Mouse (Mus musculus) testis, adult 2 months (tissue): ENCODE measurements around the gene Gm16253.

Source experiments
- CTCF ChIP-seq: fragments of 200-500 bp; IDR thresholded peaks from 2 replicates; pipeline ENCODE4 v1.5.1; 2012; ENCODE audit warnings: low read depth, mild to moderate bottlenecking, inconsistent platforms, low read length, moderate library complexity; ENCODE audit not compliant: control insufficient read depth, insufficient read depth, insufficient replicate concordance
- POLR2A ChIP-seq: fragments of 200-500 bp; IDR thresholded peaks from 2 replicates; pipeline ENCODE4 v1.6.1; 2012; ENCODE audit warnings: low read depth, mild to moderate bottlenecking, inconsistent platforms, low read length, moderate library complexity; ENCODE audit not compliant: control insufficient read depth

DNA sequence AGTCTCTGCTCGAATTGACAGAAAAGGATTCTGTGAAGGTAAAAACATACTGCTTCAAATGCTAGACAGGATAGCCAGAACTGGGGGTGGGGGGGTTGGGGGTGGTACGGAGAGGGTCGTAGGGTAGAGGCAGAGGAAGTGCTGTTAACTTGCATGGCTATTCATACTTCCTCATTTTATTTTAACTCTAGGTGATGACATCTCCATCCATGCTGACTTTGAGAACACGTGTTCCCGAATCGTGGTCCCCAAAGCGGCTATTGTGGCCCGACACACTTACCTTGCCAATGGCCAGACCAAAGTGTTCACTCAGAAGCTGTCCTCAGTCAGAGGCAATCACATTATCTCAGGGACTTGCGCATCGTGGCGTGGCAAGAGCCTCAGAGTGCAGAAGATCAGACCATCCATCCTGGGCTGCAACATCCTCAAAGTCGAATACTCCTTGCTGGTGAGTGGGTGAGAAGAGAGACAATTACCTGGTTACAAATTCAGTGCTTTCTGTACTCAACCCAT is 17.3 kb upstream of the Gm16253 start:
- TF ChIP-seq CTCF (no peak), POLR2A (peak; percentile 14; the same call in 1 of the 2 replicates)
